Mouse (Mus musculus): ENCODE results near the gene Nell1.

Nell1 gene

GRCm38 (mm10) chr7:49974841-49975440 lies at the start of gene Nell1:
Gene Nell1, plus strand, starts transcription at chr7:49974864.
- peak; percentile 72 for DNase-seq (ENCODE audit: low read depth, low spot score)

GRCm38 (mm10) chr7:49928571-49928970 lies 46.1 kb upstream of the Nell1 start:
- no peak for DNase-seq (ENCODE audit: low read depth, low spot score)

- no peak for DNase-seq (ENCODE audit: low read depth, low spot score)
Measured at GRCm38 (mm10) chr7:49929999-49930398, 44.7 kb upstream of the Nell1 start.

GRCm38 (mm10) chr7:49933386-49934115 lies 41.1 kb upstream of the Nell1 start:
- DNase-seq (ENCODE audit: low read depth, low spot score), result peak; percentile 75

GRCm38 (mm10) chr7:49936821-49937220 lies 37.8 kb upstream of the Nell1 start:
- DNase-seq (ENCODE audit: low read depth, low spot score), result no peak

- no peak for DNase-seq (ENCODE audit: low read depth, low spot score)
Measured at GRCm38 (mm10) chr7:49942023-49942422, 32.6 kb upstream of the Nell1 start.

GRCm38 (mm10) chr7:49942490-49942889 lies 32.2 kb upstream of the Nell1 start:
- no peak for DNase-seq (ENCODE audit: low read depth, low spot score)

GRCm38 (mm10) chr7:49946691-49947090 lies 28.0 kb upstream of the Nell1 start:
- DNase-seq (ENCODE audit: low read depth, low spot score), result no peak

- peak; percentile 21 for DNase-seq (ENCODE audit: low read depth, low spot score)
Measured at GRCm38 (mm10) chr7:49953546-49954181, 21.0 kb upstream of the Nell1 start.

- no peak for DNase-seq (ENCODE audit: low read depth, low spot score)
Measured at GRCm38 (mm10) chr7:49954834-49955233, 19.8 kb upstream of the Nell1 start.

- no peak for DNase-seq (ENCODE audit: low read depth, low spot score)
Measured at GRCm38 (mm10) chr7:49957142-49957541, 17.5 kb upstream of the Nell1 start.

- no peak for DNase-seq (ENCODE audit: low read depth, low spot score)
Measured at GRCm38 (mm10) chr7:49963764-49964163, 10.9 kb upstream of the Nell1 start.

- DNase-seq (ENCODE audit: low read depth, low spot score), result no peak
Measured at GRCm38 (mm10) chr7:49969516-49969915, 5.1 kb upstream of the Nell1 start.

GRCm38 (mm10) chr7:49975441-49976121 lies 917 bp downstream of the Nell1 start:
- DNase-seq (ENCODE audit: low read depth, low spot score), result peak; percentile 44

GRCm38 (mm10) chr7:49981511-49982227 lies 7.0 kb downstream of the Nell1 start:
- DNase-seq (ENCODE audit: low read depth, low spot score), result peak; percentile 53

GRCm38 (mm10) chr7:49984698-49985097 lies 10.0 kb downstream of the Nell1 start:
- DNase-seq (ENCODE audit: low read depth, low spot score), result no peak

GRCm38 (mm10) chr7:49985947-49986346 lies 11.3 kb downstream of the Nell1 start:
- DNase-seq (ENCODE audit: low read depth, low spot score), result peak; percentile 65

GRCm38 (mm10) chr7:49999321-49999720 lies 24.7 kb downstream of the Nell1 start:
- DNase-seq (ENCODE audit: low read depth, low spot score), result no peak

- no peak for DNase-seq (ENCODE audit: low read depth, low spot score)
Measured at GRCm38 (mm10) chr7:50005268-50005667, 30.6 kb downstream of the Nell1 start.

- no peak for DNase-seq (ENCODE audit: low read depth, low spot score)
Measured at GRCm38 (mm10) chr7:50035187-50036153, 60.8 kb downstream of the Nell1 start.

Measured in ZHBTc4 (cell line).